Mouse (Mus musculus) v-Abl transformed pro-B cells (cell line): ENCODE results near the gene Zcchc8.
"Not testable (repeated sequence)": the region's sequence is repeated elsewhere in the genome, so short reads cannot be mapped to it uniquely, and the experiment has no call there.

Experiments used
- in situ Hi-C, 2 experiments: fragments of 400-800 bp; cut with MboI; formaldehyde crosslinking; loops; one replicate each; pipeline ENCODE4 v1.15.1; 2025; ENCODE audit not compliant: unreplicated experiment in 2 of 2

The Zcchc8 gene

DNA sequence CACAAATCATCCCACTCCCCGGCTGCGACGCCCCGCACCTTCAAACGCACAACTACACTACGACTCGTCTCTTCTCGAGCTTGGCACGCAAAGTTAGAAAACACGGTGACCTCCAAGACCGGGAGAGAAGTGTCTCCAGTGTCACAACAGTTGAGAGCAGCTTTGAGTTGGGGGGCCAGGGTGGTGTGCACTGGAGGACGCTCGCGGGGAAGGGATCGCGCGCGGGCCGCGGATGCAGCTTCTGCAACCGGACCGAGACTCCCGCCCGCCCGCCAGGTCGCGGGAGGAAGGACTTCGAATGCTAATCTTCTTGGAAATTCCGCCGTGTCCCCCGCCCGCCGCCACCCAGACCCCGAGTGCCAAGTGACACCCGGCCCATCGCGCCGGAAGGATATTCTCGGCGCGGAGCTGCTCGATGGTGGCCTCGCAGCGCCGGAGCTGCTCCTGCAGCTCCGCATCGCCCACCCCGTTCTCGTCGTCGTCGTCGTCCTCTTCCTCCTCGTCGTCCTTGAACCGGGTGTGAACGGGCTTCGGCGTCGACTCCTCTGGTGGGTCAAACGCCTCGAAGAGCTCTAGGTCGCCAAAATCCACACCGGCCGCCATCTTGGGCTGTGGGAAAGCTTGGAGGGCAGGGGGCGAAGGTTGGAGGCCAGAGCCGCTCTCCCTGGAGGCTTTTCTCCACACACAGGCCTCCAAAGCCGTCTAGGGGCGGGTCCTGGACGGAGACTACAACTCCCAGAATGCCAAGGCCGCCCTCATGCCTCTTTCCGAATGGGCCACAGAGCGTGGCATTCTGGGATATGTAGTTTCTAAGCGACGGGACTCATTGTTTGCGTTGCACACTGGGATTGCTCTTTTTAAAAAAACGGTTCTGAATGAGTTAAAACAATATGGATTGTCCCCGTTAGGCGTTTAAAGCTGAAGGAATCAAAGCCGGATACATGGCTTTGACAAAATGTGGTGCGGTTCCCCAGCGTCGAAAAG is at the start of gene Zcchc8:
Gene Zcchc8, minus strand, starts transcription at position 773 of the 984 bp plus-strand sequence.
- in situ Hi-C loops, result loop anchor here in 1 of 2 experiments (25.0 kb wide), 1 partner anchor 192 kb away; the partner anchor contains the start of gene Denr

DNA sequence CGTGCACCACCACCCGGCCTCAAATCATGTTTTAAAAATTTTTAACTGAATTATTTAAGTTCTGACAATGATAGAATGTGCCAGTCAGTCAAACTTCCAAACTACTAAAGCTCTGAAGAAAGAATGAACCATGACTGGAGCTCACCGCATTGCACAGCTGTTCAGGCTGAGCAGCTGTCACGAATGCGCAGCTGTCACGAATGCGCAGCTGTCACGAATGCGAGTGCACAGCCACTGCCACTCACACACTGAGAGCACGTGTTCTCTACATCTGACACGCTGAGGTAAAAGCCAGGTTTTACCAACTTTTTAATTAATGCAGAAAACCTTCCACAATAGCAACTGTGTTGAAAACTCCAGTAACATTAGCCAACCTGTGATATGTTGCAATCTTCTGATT is 45.6 kb upstream of the Zcchc8 start:
- in situ Hi-C loops, result not testable (repeated sequence)

DNA sequence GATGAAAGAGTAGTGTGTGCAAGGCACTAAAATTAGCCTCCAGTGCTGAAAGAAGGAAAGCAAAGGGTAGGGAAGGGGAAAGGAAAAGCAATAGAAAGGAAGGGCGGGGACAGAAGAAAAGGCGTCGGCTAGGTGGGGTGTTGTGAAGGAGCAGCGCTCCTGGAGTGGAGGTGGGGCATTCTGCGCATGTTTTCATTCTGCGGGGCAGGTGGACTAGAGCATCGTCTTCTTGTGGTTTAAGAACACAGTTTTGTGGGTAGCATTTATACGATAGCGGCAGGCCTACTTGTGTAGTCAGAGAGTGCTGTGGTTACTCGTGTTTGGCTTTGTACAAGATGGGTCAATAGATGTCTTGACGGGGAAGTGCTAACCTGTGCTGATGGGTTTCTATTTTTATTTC is 44.6 kb upstream of the Zcchc8 start:
- in situ Hi-C loops, result no loop called here

DNA sequence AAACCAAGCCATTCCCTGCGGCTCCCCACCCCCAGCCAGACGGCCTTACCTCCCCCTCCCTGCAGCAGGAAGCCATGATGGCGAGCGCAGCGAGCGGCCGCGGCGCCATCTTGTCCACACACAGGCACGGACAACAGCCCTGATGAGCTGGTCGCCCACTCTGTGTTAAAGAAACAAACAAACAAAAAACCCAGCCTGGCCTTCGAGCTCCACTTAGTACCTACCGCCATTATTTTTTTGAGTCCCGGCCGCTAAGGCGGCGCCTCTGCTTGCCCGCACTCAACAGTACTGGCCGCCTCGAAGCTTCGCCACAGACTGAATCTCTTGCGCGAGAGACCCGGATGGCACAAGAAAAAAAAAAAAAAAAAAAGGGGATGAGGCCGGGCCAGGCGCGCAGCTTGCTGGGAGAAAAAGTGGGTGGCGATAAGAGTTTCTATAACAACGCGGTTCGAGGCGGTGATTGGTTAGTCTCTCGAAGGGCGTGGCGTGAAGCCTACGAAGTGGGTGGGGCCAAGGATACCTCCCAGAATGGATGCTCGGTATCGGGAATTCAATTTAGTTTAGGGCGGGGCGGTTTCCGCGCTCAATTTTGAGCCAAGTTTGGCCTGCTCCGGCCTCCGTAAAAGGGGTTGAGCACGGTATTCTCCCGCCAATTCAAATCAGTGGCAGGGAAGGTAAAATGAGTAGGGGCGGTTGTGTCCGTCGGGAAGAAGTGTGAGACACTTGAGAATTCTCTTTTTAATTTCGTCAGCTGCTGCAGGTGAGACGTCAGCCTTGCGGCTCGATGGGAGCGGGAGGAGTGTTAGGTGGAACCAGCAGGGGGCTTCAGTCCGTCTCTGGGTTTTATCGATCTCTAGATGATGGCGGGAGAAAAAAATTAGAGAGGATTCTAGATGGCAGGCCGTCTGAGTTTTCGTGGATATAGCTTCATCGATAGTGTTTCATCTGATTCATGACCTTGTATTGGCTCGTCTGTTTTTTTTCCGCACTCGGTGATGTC is 28.5 kb upstream of the Zcchc8 start, which contains the start of the genes Rsrc2 and Kntc1:
Gene Rsrc2, minus strand, starts transcription at position 350 of the 1,000 bp plus-strand sequence.
Gene Kntc1, plus strand, starts transcription at position 652 of the 1,000 bp plus-strand sequence.
- in situ Hi-C loops, result loop anchor here in 1 of 2 experiments (25.0 kb wide), 1 partner anchor 1262 kb away; no protein-coding TSS in a partner anchor

DNA sequence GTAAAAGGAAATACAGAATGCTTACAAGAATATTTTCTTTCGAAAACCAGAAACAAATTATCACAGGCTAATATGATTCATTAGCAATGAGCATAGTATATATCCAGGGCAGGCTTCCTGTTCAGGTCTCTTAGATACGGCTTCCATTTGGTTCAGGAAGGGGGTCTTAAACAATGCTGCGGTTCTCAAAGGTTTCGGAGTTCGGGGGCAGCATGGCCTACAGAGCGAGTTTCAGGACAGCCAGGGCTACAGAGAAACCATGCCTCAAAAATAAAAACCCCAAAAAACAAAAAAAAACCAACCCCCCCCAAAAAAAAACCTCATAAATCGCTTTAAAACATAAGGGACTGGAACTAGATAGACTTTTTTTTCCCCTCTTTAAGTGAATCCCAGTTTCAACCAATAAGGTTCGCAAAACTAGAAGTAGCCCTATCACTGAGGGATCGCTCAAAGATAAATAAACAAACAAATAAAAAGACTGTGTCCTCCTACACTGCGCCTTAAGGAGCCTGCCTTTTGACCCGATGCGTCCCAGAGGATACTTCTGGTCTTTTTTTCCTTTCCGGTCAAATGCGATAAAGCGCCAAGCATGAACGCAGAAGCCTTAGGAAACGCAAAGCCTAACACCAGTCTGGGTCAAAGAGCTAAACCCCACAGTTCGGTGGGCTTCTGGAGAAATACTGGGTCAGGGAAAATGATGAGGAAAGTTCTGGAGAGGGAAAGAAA is 27.6 kb upstream of the Zcchc8 start:
- in situ Hi-C loops, result loop anchor here in 1 of 2 experiments (25.0 kb wide), 1 partner anchor 1261 kb away; no protein-coding TSS in a partner anchor

DNA sequence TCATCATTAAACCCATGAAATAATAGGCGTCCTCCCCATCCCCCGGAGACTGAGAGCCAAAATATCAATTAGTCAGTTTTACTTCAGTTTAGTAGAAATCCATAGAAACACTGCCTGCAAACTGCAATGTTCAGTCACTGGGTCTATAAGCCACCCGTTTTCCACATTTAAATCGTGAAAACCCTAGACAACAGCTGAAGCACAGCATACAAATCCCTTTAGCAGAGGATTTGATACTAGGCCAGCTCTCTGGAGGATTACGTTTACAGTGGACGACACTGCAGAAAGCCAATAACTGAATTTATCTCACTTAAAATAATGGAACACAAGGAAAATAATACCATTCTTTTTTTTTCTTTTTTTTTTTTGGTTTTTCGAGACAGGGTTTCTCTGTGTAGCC is 26.7 kb upstream of the Zcchc8 start:
- in situ Hi-C loops, result loop anchor here in 1 of 2 experiments (25.0 kb wide), 1 partner anchor 1260 kb away; no protein-coding TSS in a partner anchor

DNA sequence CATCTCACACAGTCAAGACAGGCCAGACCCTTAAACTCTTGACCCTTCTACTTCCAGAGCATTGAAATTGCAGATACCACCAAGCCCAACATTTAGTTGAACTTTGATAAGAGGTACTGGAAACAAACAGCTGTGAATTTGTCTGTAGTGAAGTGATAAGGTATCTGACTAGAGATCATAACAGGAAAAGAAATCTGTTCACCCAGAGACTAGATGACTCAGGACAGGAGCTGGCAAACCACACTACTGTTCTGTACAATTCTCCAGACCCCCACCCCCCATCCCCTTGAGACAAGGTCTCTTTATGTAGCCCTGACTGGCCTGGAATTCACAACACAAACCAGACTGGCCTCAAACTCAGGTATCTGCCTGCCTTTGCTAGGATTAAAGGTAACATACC is 25.4 kb upstream of the Zcchc8 start:
- in situ Hi-C loops, result loop anchor here in 1 of 2 experiments (25.0 kb wide), 1 partner anchor 1259 kb away; no protein-coding TSS in a partner anchor

DNA sequence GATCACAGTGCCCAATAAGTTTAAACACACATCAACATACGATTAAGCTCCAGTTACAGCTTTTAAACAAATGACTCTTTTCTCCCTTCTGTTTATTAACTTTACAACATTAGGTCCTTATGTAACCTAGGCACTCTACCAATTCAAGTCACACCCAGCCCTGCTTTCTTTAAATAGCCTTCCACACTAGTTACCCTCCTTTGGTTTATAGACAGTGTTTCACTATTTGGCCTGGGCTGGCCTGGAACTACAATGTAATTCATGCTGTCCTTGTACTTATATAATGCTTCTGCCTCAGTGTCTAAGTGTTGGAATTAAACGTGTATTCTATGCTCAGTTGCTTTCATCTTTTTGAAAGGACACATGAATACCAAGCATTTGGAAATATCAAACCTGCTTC is 23.5 kb upstream of the Zcchc8 start:
- in situ Hi-C loops, result loop anchor here in 1 of 2 experiments (25.0 kb wide), 1 partner anchor 1257 kb away; no protein-coding TSS in a partner anchor

DNA sequence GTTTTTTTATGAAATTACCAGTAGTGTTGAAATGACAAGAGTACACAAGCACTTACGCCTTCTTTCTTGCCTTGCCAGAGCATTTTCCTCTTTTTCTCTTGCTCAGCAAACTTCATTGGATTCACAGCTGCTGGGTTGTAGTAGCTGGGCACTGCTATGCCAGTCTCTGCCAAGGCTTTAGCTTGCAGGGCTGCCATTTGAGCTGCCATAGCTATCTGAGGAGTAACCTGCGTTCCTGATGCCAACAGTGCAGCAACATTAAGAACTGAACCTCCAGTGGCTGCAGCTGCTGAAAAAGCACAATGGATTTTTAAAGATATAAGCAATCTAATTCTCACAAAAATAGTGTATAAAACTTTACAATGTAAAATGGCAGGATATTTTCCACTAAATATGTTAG is 10.1 kb upstream of the Zcchc8 start:
- in situ Hi-C loops, result loop anchor here (10.0 to 25.0 kb wide), 3 partner anchors 174 to 1244 kb away; partner anchors contain the start of gene Denr (in 1 of the 2)

DNA sequence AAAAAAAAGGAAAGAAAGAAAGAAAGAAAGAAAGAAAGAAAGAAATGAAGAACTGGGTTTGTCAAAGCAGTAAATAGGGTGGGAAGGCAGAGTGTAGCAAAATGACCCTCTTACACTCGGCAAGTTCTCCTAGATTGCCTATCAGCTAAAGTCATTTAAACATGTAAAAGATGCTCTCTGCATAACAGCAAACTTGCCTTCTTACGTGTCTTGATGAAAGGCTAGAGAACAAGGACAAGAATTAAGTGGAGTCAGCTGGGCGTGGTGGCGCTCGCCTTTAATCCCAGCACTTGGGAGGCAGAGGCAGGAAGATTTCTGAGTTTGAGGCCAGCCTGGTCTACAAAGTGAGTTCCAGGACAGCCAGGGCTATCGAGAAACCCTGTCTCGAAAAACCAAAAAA is 2.9 kb upstream of the Zcchc8 start:
- in situ Hi-C loops, result loop anchor here in 1 of 2 experiments (25.0 kb wide), 1 partner anchor 188 kb away; the partner anchor contains the start of gene Denr

DNA sequence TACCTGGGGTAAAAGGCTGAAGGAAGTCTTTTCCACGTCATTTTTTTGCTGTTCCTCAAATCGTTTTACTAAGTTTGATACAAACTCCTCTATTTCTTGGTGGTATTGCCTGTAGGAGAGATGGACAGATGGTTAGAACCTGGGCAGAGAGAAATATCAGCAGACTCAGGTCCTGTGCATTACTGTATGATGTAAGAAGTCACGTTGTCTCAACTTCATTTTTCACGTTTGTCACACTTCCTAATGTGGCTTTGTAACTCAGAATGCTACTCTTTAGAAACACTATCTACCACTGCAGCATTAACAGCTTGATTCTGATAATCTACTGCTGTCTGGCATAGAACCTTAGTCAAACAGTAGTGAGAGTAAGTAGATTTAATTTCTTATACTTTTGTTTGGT is 6.3 kb downstream of the Zcchc8 start:
- in situ Hi-C loops, result loop anchor here in 1 of 2 experiments (25.0 kb wide), 1 partner anchor 198 kb away; the partner anchor contains the start of gene Denr

DNA sequence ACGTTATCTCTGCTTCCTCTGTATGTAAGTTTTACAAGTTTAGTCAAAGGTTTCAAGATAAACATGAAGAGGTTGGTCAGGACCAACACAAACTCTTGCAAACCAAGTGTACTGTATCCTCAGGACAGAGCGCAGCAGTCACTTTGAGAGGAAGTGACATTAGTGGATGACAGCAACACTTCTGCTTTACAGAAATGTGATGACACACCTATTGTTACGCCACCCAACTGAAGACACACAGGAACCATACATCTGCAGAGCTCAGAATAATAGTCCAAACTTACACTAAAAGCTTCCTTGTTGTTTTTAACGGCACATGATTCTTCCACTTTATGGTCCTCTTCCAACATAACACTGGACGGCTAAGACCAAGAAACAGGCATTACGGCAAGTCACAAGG is 7.1 kb downstream of the Zcchc8 start:
- in situ Hi-C loops, result loop anchor here in 1 of 2 experiments (25.0 kb wide), 1 partner anchor 199 kb away; the partner anchor contains the start of gene Denr

DNA sequence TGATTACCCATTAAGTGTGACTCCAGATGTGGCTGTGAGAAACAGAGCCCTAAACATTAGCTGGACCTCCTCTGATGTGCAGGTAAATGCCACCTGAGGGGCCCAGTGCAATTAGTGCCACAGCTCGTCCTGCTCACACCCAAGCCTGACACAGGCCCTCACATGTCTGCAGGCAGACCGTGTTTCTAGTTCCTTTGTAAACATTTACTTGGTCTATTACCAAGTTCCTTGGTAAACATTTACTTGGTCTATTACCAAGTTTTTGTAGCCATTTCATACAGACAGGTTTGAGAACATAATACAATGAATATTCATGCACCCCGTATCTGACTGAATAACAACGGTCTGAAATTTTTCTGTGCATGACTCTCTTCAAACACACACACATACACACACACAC is 11.3 kb downstream of the Zcchc8 start:
- in situ Hi-C loops, result loop anchor here in 1 of 2 experiments (25.0 kb wide), 1 partner anchor 203 kb away; the partner anchor contains the start of gene Denr

DNA sequence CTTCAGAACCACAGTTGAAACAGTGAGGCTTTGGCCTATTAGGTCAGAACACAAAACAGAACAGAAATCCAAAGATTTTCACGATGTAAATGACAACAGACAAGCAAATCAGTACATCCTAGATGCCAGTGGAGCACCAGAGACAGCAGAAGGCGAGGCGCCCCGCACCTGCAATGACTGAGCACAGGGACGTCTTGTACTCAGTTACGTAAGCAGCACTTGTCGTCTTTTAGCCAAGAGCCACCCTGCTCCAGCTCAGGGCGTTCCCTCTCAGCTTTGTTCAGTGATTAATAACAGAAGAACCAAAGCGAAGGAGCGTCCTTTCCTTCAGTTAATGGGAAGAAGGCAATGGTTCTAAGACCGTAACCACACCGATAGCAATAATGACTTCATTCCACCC is 12.3 kb downstream of the Zcchc8 start:
- in situ Hi-C loops, result loop anchor here in 1 of 2 experiments (25.0 kb wide), 1 partner anchor 204 kb away; the partner anchor contains the start of gene Denr

DNA sequence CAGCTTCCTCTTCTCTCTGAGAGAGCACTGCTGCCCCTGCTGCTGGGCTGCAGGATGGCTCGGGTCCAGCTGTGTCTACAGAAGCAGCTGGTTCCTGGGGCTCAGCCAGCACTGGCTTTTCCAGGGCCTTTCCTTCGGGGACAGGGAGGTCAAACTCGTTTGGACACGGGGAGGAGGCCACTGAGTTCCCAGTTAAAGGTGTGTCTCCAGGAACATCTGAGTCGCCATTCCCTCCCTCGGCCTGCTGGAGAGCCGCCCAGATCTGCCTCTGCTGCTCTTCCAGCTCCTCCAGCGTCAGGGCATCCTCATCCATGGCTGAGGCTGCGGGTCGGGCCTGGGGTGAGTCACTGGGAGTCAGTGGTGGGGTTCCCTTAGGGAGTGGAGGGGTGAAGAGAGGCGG is 20.3 kb downstream of the Zcchc8 start:
- in situ Hi-C loops, result loop anchor here (5.0 to 25.0 kb wide), 2 partner anchors 73 to 212 kb away; partner anchors contain the start of gene Denr (in 1 of the 2)

DNA sequence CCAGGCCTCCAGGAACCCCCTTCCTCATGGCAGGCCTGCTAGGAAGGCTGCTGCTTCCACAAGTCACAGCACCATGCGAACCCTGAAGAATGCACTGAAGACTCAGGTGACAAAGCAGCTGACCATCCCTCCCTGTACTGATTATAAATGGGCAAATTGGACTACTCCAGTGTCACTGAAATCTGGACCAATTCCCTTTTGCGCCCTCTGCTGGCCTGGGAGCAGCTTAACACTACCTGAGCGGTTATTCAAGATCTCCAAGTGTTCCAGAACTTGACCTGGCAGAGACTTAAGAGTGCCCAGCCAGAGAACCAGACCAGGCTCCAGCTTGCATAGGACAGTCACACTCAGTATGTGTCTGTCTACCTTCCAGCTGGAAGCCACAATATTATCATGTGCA is 21.7 kb downstream of the Zcchc8 start:
- in situ Hi-C loops, result loop anchor here in 1 of 2 experiments (5.0 kb wide), 1 partner anchor 72 kb away; no protein-coding TSS in a partner anchor

DNA sequence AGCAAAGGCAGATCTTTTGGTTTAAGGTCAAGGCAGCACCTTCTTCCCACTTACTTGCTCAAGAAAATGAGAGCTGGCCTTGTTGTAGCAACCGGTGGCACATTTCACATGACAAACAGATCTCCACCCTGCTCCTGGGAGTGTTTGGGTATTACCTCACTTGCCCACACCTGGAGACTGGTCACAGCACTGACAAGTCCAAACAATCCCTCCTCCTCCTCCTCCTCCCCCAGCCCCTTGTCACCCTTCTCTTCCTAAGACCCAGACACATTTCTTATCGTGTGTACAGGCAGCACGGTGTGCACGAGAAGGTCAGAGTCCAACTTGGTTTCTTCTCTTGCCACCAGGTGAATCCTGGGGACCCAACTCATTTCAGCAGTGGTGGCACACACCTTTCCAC is 23.9 kb downstream of the Zcchc8 start:
- in situ Hi-C loops, result loop anchor here in 1 of 2 experiments (5.0 kb wide), 1 partner anchor 70 kb away; no protein-coding TSS in a partner anchor

DNA sequence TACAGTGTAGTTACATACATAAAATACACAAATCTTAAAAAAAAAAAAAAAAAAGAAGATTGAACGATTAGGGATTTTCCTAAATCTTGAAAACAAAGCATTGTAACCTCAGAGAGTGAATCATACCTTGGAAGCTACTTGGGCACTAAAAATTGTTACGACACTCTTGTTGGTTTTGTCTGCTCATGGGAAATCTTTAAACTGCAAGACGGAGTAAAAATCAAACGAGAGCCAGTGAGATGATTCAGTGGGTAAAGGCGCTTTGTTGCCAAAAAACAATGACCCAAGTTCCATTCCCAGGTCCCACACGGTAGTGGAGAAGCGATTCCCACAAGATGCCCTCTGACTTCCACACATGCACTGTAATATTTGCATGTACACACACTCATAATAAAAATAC is 24.7 kb downstream of the Zcchc8 start:
- in situ Hi-C loops, result loop anchor here in 1 of 2 experiments (5.0 kb wide), 1 partner anchor 69 kb away; no protein-coding TSS in a partner anchor

DNA sequence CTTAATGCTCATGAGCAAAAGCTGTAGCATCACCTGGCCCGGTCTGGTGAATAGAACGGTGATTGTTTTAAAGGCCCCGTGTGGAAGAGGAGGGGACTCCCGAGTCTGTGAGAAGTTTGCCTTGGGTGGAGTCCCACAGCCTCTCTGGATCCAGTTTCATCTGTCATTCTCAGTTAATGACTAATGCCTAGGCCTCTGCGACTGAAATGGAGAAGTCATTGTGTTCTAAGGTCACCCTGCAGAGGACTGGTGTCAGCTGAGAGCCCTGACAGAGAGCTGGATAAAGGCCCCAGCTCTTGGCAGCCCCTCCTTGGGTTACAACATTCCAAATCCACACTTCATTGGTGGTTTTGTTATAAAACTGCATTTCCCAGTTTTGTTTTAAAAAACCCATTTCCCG is 26.4 kb downstream of the Zcchc8 start:
- in situ Hi-C loops, result no loop called here
